Mouse (Mus musculus) c-Kit-positive CD71-positive TER-119-negative erythroid progenitor cells, embryonic 14.5 days (primary cell): ENCODE results near the gene Adk.
"Not testable (repeated sequence)": the region's sequence is repeated elsewhere in the genome, so short reads cannot be mapped to it uniquely, and the experiment has no call there.

Source experiments
- DNase-seq: peaks from one replicate; pipeline ENCODE4 v3.0.0-alpha.2; 2013; ENCODE audit warnings: low read depth

The Adk gene

DNA sequence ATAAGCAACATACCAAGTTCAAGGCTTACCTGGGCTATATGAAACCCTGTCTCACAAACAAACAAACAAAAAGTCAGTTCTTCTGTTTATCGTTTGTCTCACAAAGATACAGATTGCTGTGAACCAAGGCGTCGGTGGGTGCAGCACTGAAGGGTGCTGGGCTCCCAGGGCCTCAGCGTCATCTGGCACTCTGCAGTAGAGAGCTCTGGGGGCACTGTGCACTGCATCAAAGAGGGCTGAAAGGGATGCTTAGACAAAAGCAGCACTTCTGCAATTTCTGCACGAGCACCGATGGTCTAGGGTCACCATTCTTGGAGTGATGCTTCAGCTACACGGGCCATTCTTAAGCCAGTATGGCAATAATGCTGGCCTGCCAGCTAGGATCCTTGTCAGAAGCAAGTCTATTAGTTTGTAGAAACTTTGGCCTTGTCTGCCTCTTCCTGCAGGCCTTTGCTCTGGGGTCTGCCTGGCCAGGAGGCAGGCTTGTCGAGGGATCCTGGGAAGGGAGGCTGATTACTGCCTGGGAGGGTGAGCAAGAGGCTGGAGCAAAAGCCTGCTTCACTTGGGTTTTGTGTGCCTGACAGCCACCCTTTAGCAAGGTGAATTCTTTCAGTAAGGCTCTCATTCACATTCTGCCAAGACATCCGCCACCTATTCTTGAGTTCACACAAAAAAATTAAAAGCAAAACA lies 436.2 kb downstream of the Adk start:
- DNase-seq, result not testable (repeated sequence)

- no peak for DNase-seq
Observed at GRCm38 (mm10) chr14:21489116-21489485, 436.7 kb downstream of the Adk start.

GRCm38 (mm10) chr14:21490141-21490540 lies 437.8 kb downstream of the Adk start:
- no peak for DNase-seq
